Mouse (Mus musculus) G1E (cell line): ENCODE data around the gene 1500009L16Rik.

Experiments used
- CTCF ChIP-seq: IDR thresholded peaks from 2 replicates; pipeline ENCODE4 v1.5.1; 2012; ENCODE audit warnings: low read depth, low read length, inconsistent platforms, mixed read lengths
- GATA1 ChIP-seq: IDR thresholded peaks from 2 replicates; pipeline ENCODE4 v1.6.1; 2012; ENCODE audit warnings: borderline replicate concordance, low read length, inconsistent platforms, mixed read lengths
- POLR2AphosphoS5 ChIP-seq: IDR thresholded peaks from 2 replicates; pipeline ENCODE4 v1.6.1; 2012; ENCODE audit warnings: low read depth, low read length, inconsistent platforms; ENCODE audit not compliant: insufficient replicate concordance

GRCm38 (mm10) chr10:83706628-83707027 is 16.0 kb upstream of the 1500009L16Rik start:
- no peak for TF ChIP-seq CTCF
- no peak for TF ChIP-seq GATA1
- no peak for TF ChIP-seq POLR2AphosphoS5
